Mouse (Mus musculus): ENCODE measurements at regions not wholly inside any gene's neighbourhood (a gene's known extent, or its start where the extent isn't known, plus 50 kb on each side); places are given as distances from the start of the nearest gene placed in this dataset.
A peak's percentile ranks its signal among the peaks of the same experiment; 100 is the strongest.

GRCm38 (mm10) chr2:45356021-45356420 is 238.8 kb upstream of the Zeb2 start:
- DNase-seq (ENCODE audit: low spot score), result no peak

GRCm38 (mm10) chr2:45351529-45352133 is 234.4 kb upstream of the Zeb2 start:
- DNase-seq (ENCODE audit: low spot score), result no peak

GRCm38 (mm10) chr2:45346358-45346757 is 229.2 kb upstream of the Zeb2 start:
- no peak for DNase-seq (ENCODE audit: low spot score)

GRCm38 (mm10) chr2:45339866-45340265 is 222.7 kb upstream of the Zeb2 start:
- no peak for DNase-seq (ENCODE audit: low spot score)

GRCm38 (mm10) chr2:45338809-45339208 is 221.6 kb upstream of the Zeb2 start:
- no peak for DNase-seq (ENCODE audit: low spot score)

GRCm38 (mm10) chr2:45316945-45317565 is 199.9 kb upstream of the Zeb2 start:
- DNase-seq (ENCODE audit: low spot score), result no peak

GRCm38 (mm10) chr2:45287530-45288009 is 170.4 kb upstream of the Zeb2 start:
- peak; percentile 7 for DNase-seq (ENCODE audit: low spot score)

- no peak for DNase-seq (ENCODE audit: low spot score)
Observed at GRCm38 (mm10) chr2:45283811-45284210, 166.6 kb upstream of the Zeb2 start.

- DNase-seq (ENCODE audit: low spot score), result no peak
Observed at GRCm38 (mm10) chr2:45279490-45279889, 162.3 kb upstream of the Zeb2 start.

GRCm38 (mm10) chr2:45277602-45278001 is 160.4 kb upstream of the Zeb2 start:
- no peak for DNase-seq (ENCODE audit: low spot score)

- no peak for DNase-seq (ENCODE audit: low spot score)
Observed at GRCm38 (mm10) chr2:45276703-45277102, 159.5 kb upstream of the Zeb2 start.

GRCm38 (mm10) chr2:45270035-45270434 is 152.8 kb upstream of the Zeb2 start:
- no peak for DNase-seq (ENCODE audit: low spot score)

- DNase-seq (ENCODE audit: low spot score), result no peak
Observed at GRCm38 (mm10) chr2:45265819-45266218, 148.6 kb upstream of the Zeb2 start.

- no peak for DNase-seq (ENCODE audit: low spot score)
Observed at GRCm38 (mm10) chr2:45261949-45262348, 144.8 kb upstream of the Zeb2 start.

- DNase-seq (ENCODE audit: low spot score), result no peak
Observed at GRCm38 (mm10) chr2:45258897-45259296, 141.7 kb upstream of the Zeb2 start.

GRCm38 (mm10) chr2:45256373-45256772 is 139.2 kb upstream of the Zeb2 start:
- no peak for DNase-seq (ENCODE audit: low spot score)

- no peak for DNase-seq (ENCODE audit: low spot score)
Observed at GRCm38 (mm10) chr2:45253936-45254335, 136.7 kb upstream of the Zeb2 start.

GRCm38 (mm10) chr2:45252321-45252720 is 135.1 kb upstream of the Zeb2 start:
- DNase-seq (ENCODE audit: low spot score), result no peak

GRCm38 (mm10) chr2:45249658-45250057 is 132.5 kb upstream of the Zeb2 start:
- DNase-seq (ENCODE audit: low spot score), result no peak

- no peak for DNase-seq (ENCODE audit: low spot score)
Observed at GRCm38 (mm10) chr2:45246061-45246945, 129.1 kb upstream of the Zeb2 start.

GRCm38 (mm10) chr2:45245506-45245905 is 128.3 kb upstream of the Zeb2 start:
- DNase-seq (ENCODE audit: low spot score), result no peak

- no peak for DNase-seq (ENCODE audit: low spot score)
Observed at GRCm38 (mm10) chr2:45244491-45244890, 127.3 kb upstream of the Zeb2 start.
